26 mouse cellular contexts compared by ENCODE assay signal in the genomic region with DNA sequence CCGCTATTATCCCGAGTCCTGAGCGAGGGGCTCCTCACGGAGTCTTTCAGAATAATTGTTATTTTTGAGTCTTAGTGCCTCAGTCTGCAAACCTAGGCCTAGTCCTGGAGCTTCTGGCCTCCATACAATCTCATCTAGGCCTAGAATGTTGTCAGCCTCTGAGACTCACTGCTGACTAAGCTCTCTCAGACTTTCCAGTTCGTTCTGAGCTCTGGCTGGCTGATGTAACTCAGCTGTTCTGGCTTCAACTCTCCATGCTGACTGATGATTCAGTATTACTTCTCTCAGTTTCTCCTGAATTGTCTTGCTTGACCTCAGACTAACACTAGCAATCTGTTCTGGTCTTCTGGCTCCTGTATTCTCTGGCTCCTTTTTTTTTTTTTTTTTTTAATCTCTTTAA. TPM values are rescaled to one million over a fixed set of nuclear protein-coding genes. Genes with fewer than 3 reads are reported as not detected.
DNase-seq lines count a peak whose midpoint lies in the region; ATAC-seq and TF ChIP-seq lines count a peak whose summit lies in the region.
"Had no signal": no experiment of that assay in that cellular context is flagged by ENCODE, and none has a peak within 500 bp of the region (broad histone marks: within the 10 kb centered on the region; RNA-seq: fewer than 3 reads in every experiment).

No protein-coding gene starts in this region.

- 88% methylated on average over 5 of the region's 5 CpGs for WGBS in liver, postnatal 0 days (ENCODE audit: insufficient replicate concordance)
- 87% methylated on average over 5 of the region's 5 CpGs for WGBS in midbrain, embryonic 13.5 days

- H3K9me3 ChIP-seq in liver, postnatal 0 days (ENCODE audit: low read length) = no peaks in the 10 kb centered on the region
- H3K9me3 ChIP-seq in midbrain, embryonic 13.5 days = no peaks in the 10 kb centered on the region
- H3K9me3 ChIP-seq: embryonic facial prominence, embryonic 12.5 days; forebrain, embryonic 13.5 days; hindbrain, embryonic 12.5 days; hindbrain, embryonic 15.5 days had no signal

- no peaks in the 10 kb centered on the region for H3K79me2 ChIP-seq in myocyte (ENCODE audit: control insufficient read depth, insufficient read depth)

- no peak for TF ChIP-seq EP300 in liver, postnatal 0 days (IDR thresholded peaks at IDR 0.05; ENCODE audit: low read depth)

- no peaks in the 10 kb centered on the region for H3K36me3 ChIP-seq in liver, postnatal 0 days (replicated peaks; ENCODE audit: insufficient read depth, low read length)
- no peaks in the 10 kb centered on the region for H3K36me3 ChIP-seq in myocyte (ENCODE audit: control insufficient read depth, insufficient read depth)
- H3K36me3 ChIP-seq in midbrain, embryonic 13.5 days = no peaks in the 10 kb centered on the region
- H3K36me3 ChIP-seq: embryonic facial prominence, embryonic 12.5 days; embryonic facial prominence, embryonic 15.5 days; forebrain, embryonic 10.5 days; hindbrain, embryonic 12.5 days; hindbrain, embryonic 15.5 days had no signal

- no peak overlapping the region for H3K9ac ChIP-seq in liver, postnatal 0 days (replicated peaks)
- H3K9ac ChIP-seq in midbrain, embryonic 13.5 days (replicated peaks) = no peak overlapping the region
- H3K9ac ChIP-seq: embryonic facial prominence, embryonic 12.5 days; embryonic facial prominence, embryonic 15.5 days; forebrain, embryonic 13.5 days; hindbrain, embryonic 12.5 days; hindbrain, embryonic 15.5 days had no signal

- no peak overlapping the region for H3K4me3 ChIP-seq in liver, postnatal 0 days (ENCODE audit: low read depth, low read length)
- H3K4me3 ChIP-seq in myocyte = no peak overlapping the region
- no peak overlapping the region for H3K4me3 ChIP-seq in midbrain, embryonic 13.5 days (replicated peaks)
- H3K4me3 ChIP-seq: embryonic facial prominence, embryonic 12.5 days; embryonic facial prominence, embryonic 15.5 days; erythroblast, embryonic 14.5 days; forebrain, embryonic 10.5 days; forebrain, embryonic 13.5 days; hindbrain, embryonic 12.5 days; hindbrain, embryonic 15.5 days had no signal

- ATAC-seq in liver, postnatal 0 days = no peak
- no peak for ATAC-seq in midbrain, embryonic 13.5 days
- ATAC-seq: forebrain, embryonic 13.5 days; forebrain, embryonic 16.5 days; Patski had no signal

- no peak overlapping the region for H3ac ChIP-seq in myocyte (ENCODE audit: control insufficient read depth, insufficient read length)

- no peak overlapping the region for H3K4me2 ChIP-seq in liver, postnatal 0 days (ENCODE audit: low read depth, low read length)
- peak overlapping the region; percentile 12 for H3K4me2 ChIP-seq in myocyte (ENCODE audit: low read depth)
- H3K4me2 ChIP-seq in midbrain, embryonic 13.5 days (replicated peaks) = no peak overlapping the region
- H3K4me2 ChIP-seq: embryonic facial prominence, embryonic 12.5 days; embryonic facial prominence, embryonic 15.5 days; forebrain, embryonic 13.5 days; heart, embryonic 11.5 days; hindbrain, embryonic 12.5 days; hindbrain, embryonic 15.5 days had no signal

- H3K27me3 ChIP-seq in liver, postnatal 0 days (ENCODE audit: insufficient read depth, low read length) = no peaks in the 10 kb centered on the region
- no peaks in the 10 kb centered on the region for H3K27me3 ChIP-seq in myocyte (ENCODE audit: control insufficient read depth, insufficient read depth, insufficient read length)
- no peaks in the 10 kb centered on the region for H3K27me3 ChIP-seq in midbrain, embryonic 13.5 days
- H3K27me3 ChIP-seq: embryonic facial prominence, embryonic 12.5 days; embryonic facial prominence, embryonic 15.5 days; forebrain, embryonic 13.5 days; hindbrain, embryonic 12.5 days; hindbrain, embryonic 15.5 days; Patski had no signal

- H3K27ac ChIP-seq in liver, postnatal 0 days (ENCODE audit: low read depth) = no peak overlapping the region
- no peak overlapping the region for H3K27ac ChIP-seq in midbrain, embryonic 13.5 days
- H3K27ac ChIP-seq: embryonic facial prominence, embryonic 12.5 days; embryonic facial prominence, embryonic 15.5 days; forebrain, embryonic 10.5 days; forebrain, embryonic 13.5 days; hindbrain, embryonic 12.5 days; hindbrain, embryonic 15.5 days had no signal

- TF ChIP-seq POLR2A in myocyte (IDR thresholded peaks at IDR 0.05; ENCODE audit: insufficient read length, low read depth) = no peak

- no peaks in the 10 kb centered on the region for H3K4me1 ChIP-seq in liver, postnatal 0 days (ENCODE audit: insufficient read depth)
- no peaks in the 10 kb centered on the region for H3K4me1 ChIP-seq in midbrain, embryonic 13.5 days (replicated peaks)
- H3K4me1 ChIP-seq: embryonic facial prominence, embryonic 12.5 days; embryonic facial prominence, embryonic 15.5 days; forebrain, embryonic 10.5 days; forebrain, embryonic 13.5 days; hindbrain, embryonic 12.5 days; hindbrain, embryonic 15.5 days had no signal

- no peak for TF ChIP-seq CTCF in liver, postnatal 0 days (IDR thresholded peaks at IDR 0.05; ENCODE audit: low read depth)

- peak; percentile 6 for DNase-seq in liver, postnatal 0 days
- DNase-seq in liver (no peak), 3T3-L1 (ENCODE audit: low read depth, low spot score) (peak; percentile 67), NIH3T3 (ENCODE audit: low read depth) (peak; percentile 54)
- DNase-seq in kidney, adult 9 months = no peak
- DNase-seq: adrenal gland, postnatal 10 days; cerebellum, adult 11 months; cerebellum, adult 2 months; cerebellum, adult 9-11 months; cerebellum, postnatal 25 days; gastrocnemius, postnatal 10 days had no signal

TF ChIP-seq in myocyte, 11 proteins besides CTCF, POLR2A, EP300 and RAD21:
- TF ChIP-seq SRF (IDR thresholded peaks at IDR 0.05; ENCODE audit: control insufficient read depth, insufficient read length, low read depth) (no peak), MYOD1 (IDR thresholded peaks at IDR 0.05; ENCODE audit: control insufficient read depth in 1 of 3, insufficient read length in 2 of 3, low read depth in 2 of 3) (peak in 1 of 3 experiments; percentile 5), TCF12 (IDR thresholded peaks at IDR 0.05; ENCODE audit: insufficient read depth, poor library complexity, severe bottlenecking) (no peak), USF1 (IDR thresholded peaks at IDR 0.05; ENCODE audit: low read depth) (no peak), POLR2AphosphoS2 (IDR thresholded peaks at IDR 0.05; ENCODE audit: insufficient read length, low read depth) (no peak), CEBPB (IDR thresholded peaks at IDR 0.05; ENCODE audit: insufficient read depth, poor library complexity, severe bottlenecking) (peak; percentile 70; the same call in 1 of the 2 replicates), MAX (IDR thresholded peaks at IDR 0.05; ENCODE audit: low read depth) (no peak)
TF ChIP-seq in myocyte: peak in this region for 2.

RNA-seq across cellular contexts. Expression of gene Ccdc117, which starts 9.4 kb away (rescaled TPM):
- 5.5 and 6.0 TPM in 2 replicates for polyA plus RNA-seq in liver, postnatal 0 days (2015; fragmentation: Nextera tagmentation; extraction: Ambion mirVana)
- 9.0 TPM for polyA plus RNA-seq in myocyte (2012; fragmentation: generic; extraction: Trizol)
- polyA plus RNA-seq in midbrain, embryonic 13.5 days (2015; fragmentation: Nextera tagmentation; extraction: Ambion mirVana) = 13.3 and 15.3 TPM in 2 replicates

RNA-seq across cellular contexts. Expression of gene Ankrd36, which starts 18.1 kb away (rescaled TPM):
- 1.5 and 1.9 TPM in 2 replicates for polyA plus RNA-seq in liver, postnatal 0 days (2015; fragmentation: Nextera tagmentation; extraction: Ambion mirVana)
- not detected for polyA plus RNA-seq in myocyte (2012; fragmentation: generic; extraction: Trizol)
- not detected in 2 replicates for polyA plus RNA-seq in midbrain, embryonic 13.5 days (2015; fragmentation: Nextera tagmentation; extraction: Ambion mirVana)
- polyA plus RNA-seq: cerebellum, adult 2 months; embryonic facial prominence, embryonic 15.5 days; erythroblast, embryonic 14.5 days; forebrain, embryonic 10.5 days; forebrain, embryonic 13.5 days; forebrain, embryonic 16.5 days; heart, embryonic 14.5 days; heart, postnatal 0 days; hindbrain, embryonic 15.5 days; intestine, embryonic 14.5 days; Patski had no signal

RNA-seq across cellular contexts. Expression of gene Xbp1, which starts 31.0 kb away (rescaled TPM):
- polyA plus RNA-seq in liver, postnatal 0 days (2015; fragmentation: Nextera tagmentation; extraction: Ambion mirVana) = 119 and 137 TPM in 2 replicates
- 102 TPM for polyA plus RNA-seq in myocyte (2012; fragmentation: generic; extraction: Trizol)
- polyA plus RNA-seq in midbrain, embryonic 13.5 days (2015; fragmentation: Nextera tagmentation; extraction: Ambion mirVana) = 106 and 118 TPM in 2 replicates

Comparison
In these comparisons a context has a peak if more than half of its experiments do, and no peak if none do; other contexts are left out.
1. DNase-seq: peak in liver, postnatal 0 days (single experiment), 3T3-L1 (single experiment) and NIH3T3 (single experiment); none in liver (single experiment) and kidney, adult 9 months (single experiment).